Mouse (Mus musculus) liver, postnatal 0 days (tissue): ENCODE data around the gene Gramd1a. TPM values are rescaled to one million over a fixed set of nuclear protein-coding genes. Genes with fewer than 3 reads are reported as not detected.

Experiments
- ATAC-seq: fragments of 200-750 bp; cut with Nextera tagmentation; 2 replicates; pipeline ENCODE4 v1.8.0; 2017; ENCODE audit warnings: mild to moderate bottlenecking, moderate library complexity
- DNase-seq: peaks from one replicate; pipeline ENCODE4 v3.0.0-alpha.2; 2016
- H3K27ac ChIP-seq: fragments of 300-500 bp; sonication (generic); 2 replicates; pipeline ENCODE4 v1.5.1; 2014; ENCODE audit warnings: antibody characterized with exemption, moderate library complexity, mild to moderate bottlenecking, low read depth
- H3K27me3 ChIP-seq: fragments of 300-500 bp; sonication (generic); 2 replicates; pipeline ENCODE4 v1.6.1; 2014; ENCODE audit warnings: low read length, control low read depth, mixed read lengths; ENCODE audit not compliant: insufficient read depth
- H3K36me3 ChIP-seq: fragments of 300-500 bp; sonication (generic); replicated peaks from 2 replicates; pipeline ENCODE4 v1.6.1; 2014; ENCODE audit warnings: mild to moderate bottlenecking, control low read depth, low read length, moderate library complexity, mixed read lengths; ENCODE audit not compliant: insufficient read depth
- H3K4me1 ChIP-seq: fragments of 300-500 bp; sonication (generic); 2 replicates; pipeline ENCODE4 v1.6.1; 2014; ENCODE audit warnings: antibody characterized with exemption, mild to moderate bottlenecking, control low read depth; ENCODE audit not compliant: insufficient read depth
- H3K4me2 ChIP-seq: fragments of 300-500 bp; sonication (generic); 2 replicates; pipeline ENCODE4 v1.6.1; 2014; ENCODE audit warnings: low read depth, mild to moderate bottlenecking, low read length, moderate library complexity, mixed read lengths
- H3K4me3 ChIP-seq: fragments of 300-500 bp; sonication (generic); 2 replicates; pipeline ENCODE4 v1.5.1; 2014; ENCODE audit warnings: low read depth, low read length
- H3K9ac ChIP-seq: fragments of 300-500 bp; sonication (generic); replicated peaks from 2 replicates; pipeline ENCODE4 v1.6.1; 2014; ENCODE audit warnings: mild to moderate bottlenecking, moderate library complexity
- H3K9me3 ChIP-seq: fragments of 300-500 bp; sonication (generic); 2 replicates; pipeline ENCODE4 v1.6.1; 2016; ENCODE audit warnings: mild to moderate bottlenecking, control low read depth, low read length, mixed read lengths
- CTCF ChIP-seq: sonication (generic); IDR thresholded peaks from 2 replicates; pipeline ENCODE4 v1.5.1; 2016; ENCODE audit warnings: antibody characterized with exemption, low read depth
- EP300 ChIP-seq: IDR thresholded peaks from 2 replicates; pipeline ENCODE4 v1.6.1; 2016; ENCODE audit warnings: antibody characterized with exemption, low read depth, mild to moderate bottlenecking
- WGBS: fragments of 180-500 bp; shearing (Covaris S2); extraction: QIAGEN DNeasy Blood & Tissue Kit; methylation state at CpG from one replicate; pipeline ENCODE4 v1.1.7; 2014; ENCODE audit not compliant: insufficient replicate concordance; 5-methylcytosine and 5-hydroxymethylcytosine counted together
- polyA plus RNA-seq: library from polyadenylated mRNA; unstranded; fragments of >200 nt; fragmentation: Nextera tagmentation; extraction: Ambion mirVana; gene quantifications from 2 replicates; pipeline ENCODE4 v1.2.1, GENCODE M21; 2015

The Gramd1a gene
- polyA plus RNA-seq, 1 experiment from 2014 or later, result 8.9 TPM

DNA sequence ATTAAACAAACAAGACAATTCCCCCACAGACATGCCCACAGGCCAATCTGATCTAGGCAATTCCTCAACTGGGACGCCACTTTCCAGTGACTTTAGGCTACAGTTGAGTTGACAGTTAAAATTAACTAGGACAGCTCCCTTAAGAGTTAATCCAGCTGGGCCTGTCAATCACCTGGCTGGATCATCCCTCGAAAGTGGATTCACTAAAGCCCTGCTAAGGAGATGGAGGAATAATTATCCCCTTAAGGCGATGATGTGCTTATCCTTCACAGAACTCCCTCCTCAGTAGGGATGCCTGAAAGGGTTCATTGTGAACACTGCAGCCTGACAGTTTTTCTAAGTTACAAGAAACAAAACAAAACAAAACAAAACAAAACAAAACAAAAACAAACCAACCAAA, 75.1 kb downstream of the Gramd1a start:
- Histone ChIP-seq H3K9me3 (no peaks in the 10 kb centered on the region), H3K4me2 (no peak overlapping the region), H3K4me1 (peaks cover 15% of the 10 kb centered on the region), H3K36me3 (no peaks in the 10 kb centered on the region), H3K4me3 (no peak overlapping the region), H3K9ac (no peak overlapping the region), H3K27ac (no peak overlapping the region), H3K27me3 (no peaks in the 10 kb centered on the region)
- DNase-seq (no peak), ATAC-seq (no peak)
- TF ChIP-seq CTCF, result no peak
- no peak for TF ChIP-seq EP300
- 68% methylated on average over 3 of the region's 3 CpGs for WGBS

Other genes with a start within 250 kb of the Gramd1a start
- 0.47 and 0.51 TPM in 2 replicates for gene Mag, start 241.0 kb downstream of the Gramd1a start, polyA plus RNA-seq
- 0.49 TPM in 1 of 2 replicates, not detected in the other for gene Hamp2, start 231.2 kb downstream of the Gramd1a start, polyA plus RNA-seq
- gene Hamp, start 211.9 kb downstream of the Gramd1a start, polyA plus RNA-seq, result 142 and 248 TPM in 2 replicates
- 11.6 and 12.0 TPM in 2 replicates for gene Usf2, start 199.1 kb downstream of the Gramd1a start, polyA plus RNA-seq
- gene Lsr, start 182.4 kb downstream of the Gramd1a start, polyA plus RNA-seq, result 28.2 and 33.7 TPM in 2 replicates
- 4.0 and 5.0 TPM in 2 replicates for gene Fam187b, start 182.1 kb downstream of the Gramd1a start, polyA plus RNA-seq
- gene Fxyd5, start 113.4 kb downstream of the Gramd1a start, polyA plus RNA-seq, result 25.8 and 29.4 TPM in 2 replicates
- gene Fxyd7, start 104.4 kb downstream of the Gramd1a start, polyA plus RNA-seq, result 0.16 TPM in 1 of 2 replicates, not detected in the other
- 300 and 302 TPM in 2 replicates for gene Fxyd1, start 98.7 kb downstream of the Gramd1a start, polyA plus RNA-seq
- gene Lgi4, start 96.6 kb downstream of the Gramd1a start, polyA plus RNA-seq, result 0.11 TPM in 1 of 2 replicates, not detected in the other
- gene Fxyd3, start 79.2 kb downstream of the Gramd1a start, polyA plus RNA-seq, result 3.4 TPM in 2 replicates
- 250 and 259 TPM in 2 replicates for gene Hpn, start 40.6 kb downstream of the Gramd1a start, polyA plus RNA-seq
- 2.8 and 3.1 TPM in 2 replicates for gene Scn1b, start 28.9 kb downstream of the Gramd1a start, polyA plus RNA-seq
- gene Scgb2b2, start 134.6 kb upstream of the Gramd1a start, polyA plus RNA-seq, result not detected in 2 replicates
- gene Scgb1b2, start 135.9 kb upstream of the Gramd1a start, polyA plus RNA-seq, result not detected in 2 replicates
- not detected in 2 replicates for gene Scgb2b3, start 206.2 kb upstream of the Gramd1a start, polyA plus RNA-seq
- gene Scgb1b3, start 219.7 kb upstream of the Gramd1a start, polyA plus RNA-seq, result not detected in 2 replicates